Mouse (Mus musculus) bone marrow, adult 2 months (tissue): ENCODE results near the gene Cib4. TPM values are rescaled to one million over a fixed set of nuclear protein-coding genes. Genes with fewer than 3 reads are reported as not detected.

ENCODE experiments used
- H3K27ac ChIP-seq: fragments of 200-500 bp; 2 replicates; pipeline ENCODE4 v1.5.1; 2012; ENCODE audit warnings: low read depth, mild to moderate bottlenecking, control low read depth, inconsistent platforms, low read length; ENCODE audit not compliant: control insufficient read depth, poor library complexity, insufficient read depth
- H3K4me1 ChIP-seq: fragments of 200-500 bp; 2 replicates; pipeline ENCODE4 v1.6.1; 2011; ENCODE audit warnings: low read length; ENCODE audit not compliant: control insufficient read depth, insufficient read depth
- H3K4me3 ChIP-seq: fragments of 200-500 bp; replicated peaks from 2 replicates; pipeline ENCODE3; 2011; ENCODE audit warnings: mild to moderate bottlenecking, low read depth, low read length, control low read depth; ENCODE audit not compliant: control insufficient read depth
- CTCF ChIP-seq: fragments of 200-500 bp; IDR thresholded peaks from 2 replicates; pipeline ENCODE4 v1.5.1; 2011; ENCODE audit warnings: low read length, control low read depth; ENCODE audit not compliant: control insufficient read depth, insufficient read depth
- POLR2A ChIP-seq: fragments of 200-500 bp; IDR thresholded peaks from 2 replicates; pipeline ENCODE4 v1.6.1; 2011; ENCODE audit warnings: low read depth, mild to moderate bottlenecking, control low read depth, low read length, borderline replicate concordance; ENCODE audit not compliant: control insufficient read depth
- WGBS: fragments of 180-500 bp; shearing (Covaris S2); methylation state at CpG from one replicate; pipeline ENCODE4 v1.1.7; 2018; 5-methylcytosine and 5-hydroxymethylcytosine counted together
- polyA plus RNA-seq: library from polyadenylated mRNA; stranded (reverse); fragments of >200 nt; gene quantifications from 2 replicates; pipeline ENCODE4 v1.2.4, GENCODE M21; 2011; ENCODE audit warnings: low replicate concordance; ENCODE audit not compliant: missing spikeins, insufficient read depth, insufficient read length

The Cib4 gene
- polyA plus RNA-seq, 1 experiment, result not detected

- H3K4me1 ChIP-seq, result no peaks in the 10 kb centered on the region
- TF ChIP-seq POLR2A, result no peak
- no peak for TF ChIP-seq CTCF
- 55% methylated on average over 4 of the region's 4 CpGs for WGBS
- H3K4me3 ChIP-seq, result no peak overlapping the region
- no peak overlapping the region; the same call in 1 of the 2 replicates for H3K27ac ChIP-seq
Observed at GRCm38 (mm10) chr5:30460155-30460554, 85.5 kb downstream of the Cib4 start.

GRCm38 (mm10) chr5:30456056-30456455 is 89.6 kb downstream of the Cib4 start:
- no peak for TF ChIP-seq POLR2A
- TF ChIP-seq CTCF, result no peak
- H3K27ac ChIP-seq, result no peak overlapping the region
- no peaks in the 10 kb centered on the region for H3K4me1 ChIP-seq
- WGBS, result 36% methylated on average over 6 of the region's 6 CpGs
- no peak overlapping the region for H3K4me3 ChIP-seq

- no peak overlapping the region for H3K27ac ChIP-seq
- TF ChIP-seq CTCF, result no peak
- no peak for TF ChIP-seq POLR2A
- H3K4me3 ChIP-seq, result no peak overlapping the region
- WGBS, result 85% methylated on average over 13 of the region's 13 CpGs
- H3K4me1 ChIP-seq, result no peaks in the 10 kb centered on the region
Observed at GRCm38 (mm10) chr5:30444327-30444895, 101.2 kb downstream of the Cib4 start.

GRCm38 (mm10) chr5:30442196-30442595 is 103.4 kb downstream of the Cib4 start:
- Histone ChIP-seq H3K27ac (no peak overlapping the region), H3K4me3 (no peak overlapping the region), H3K4me1 (no peaks in the 10 kb centered on the region)
- 63% methylated on average over 5 of the region's 5 CpGs for WGBS
- TF ChIP-seq POLR2A (no peak), CTCF (no peak)

- no peaks in the 10 kb centered on the region for H3K4me1 ChIP-seq
- WGBS, result 78% methylated on average over 8 of the region's 8 CpGs
- TF ChIP-seq CTCF (no peak), POLR2A (no peak)
- H3K27ac ChIP-seq, result no peak overlapping the region
- no peak overlapping the region for H3K4me3 ChIP-seq
Observed at GRCm38 (mm10) chr5:30440308-30440906, 105.2 kb downstream of the Cib4 start.

- Histone ChIP-seq H3K4me3 (no peak overlapping the region), H3K4me1 (no peaks in the 10 kb centered on the region), H3K27ac (no peak overlapping the region)
- 38% methylated on average over 2 of the region's 2 CpGs for WGBS
- no peak for TF ChIP-seq CTCF
- TF ChIP-seq POLR2A, result no peak
Observed at GRCm38 (mm10) chr5:30438931-30439330, 106.7 kb downstream of the Cib4 start.

Other genes starting within 250 kb of the Cib4 start
- gene Otof, start 83.9 kb downstream of the Cib4 start, polyA plus RNA-seq, result not detected in 2 replicates
- not detected in 2 replicates for gene 1700001C02Rik, start 79.8 kb downstream of the Cib4 start, polyA plus RNA-seq
- 0.40 TPM in 1 of 2 replicates, not detected in the other for gene Kcnk3, start 42.3 kb upstream of the Cib4 start, polyA plus RNA-seq
- gene Slc35f6, start 102.1 kb upstream of the Cib4 start, polyA plus RNA-seq, result 7.7 and 17.0 TPM in 2 replicates
- 161 and 187 TPM in 2 replicates for gene Cenpa, start 120.9 kb upstream of the Cib4 start, polyA plus RNA-seq
- 0.40 TPM in 1 of 2 replicates, not detected in the other for gene Dpysl5, start 165.7 kb upstream of the Cib4 start, polyA plus RNA-seq